Mouse (Mus musculus): ENCODE measurements at regions not wholly inside any gene's neighbourhood (a gene's known extent, or its start where the extent isn't known, plus 50 kb on each side); places are given as distances from the start of the nearest gene placed in this dataset.
"Not testable (repeated sequence)": the region's sequence is repeated elsewhere in the genome, so short reads cannot be mapped to it uniquely, and the experiment has no call there.

- DNase-seq (ENCODE audit: low spot score in 2 of 2): no peak
Observed at GRCm38 (mm10) chr4:55648376-55648775, 116.1 kb upstream of the Klf4 start.

DNA sequence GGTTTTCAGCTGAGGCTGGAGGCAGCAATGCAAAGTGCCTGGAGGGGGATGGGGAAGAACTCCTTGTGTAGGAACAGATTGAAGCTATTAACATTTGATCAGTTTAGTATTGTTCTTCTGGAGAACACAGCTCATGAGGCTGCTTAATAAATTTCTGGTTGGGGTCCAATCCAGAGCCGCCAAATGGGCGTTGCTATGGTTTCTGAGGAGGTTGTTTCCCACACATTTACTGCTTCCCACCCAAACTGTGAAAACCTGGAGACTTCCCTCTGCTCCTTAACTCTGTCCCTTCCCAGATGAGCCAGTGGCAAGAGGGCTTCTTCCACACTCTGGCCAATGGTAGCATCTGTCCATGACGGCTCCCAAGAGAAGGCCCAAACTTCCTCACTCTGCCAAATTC lies 113.2 kb upstream of the Klf4 start:
- DNase-seq (ENCODE audit: low spot score in 2 of 2): no peak

- no peak for DNase-seq (ENCODE audit: low spot score in 2 of 2)
Observed at GRCm38 (mm10) chr4:55644895-55645294, 112.6 kb upstream of the Klf4 start.

- DNase-seq (ENCODE audit: low spot score in 2 of 2): no peak
Observed at GRCm38 (mm10) chr4:55634946-55635511, 102.8 kb upstream of the Klf4 start.

DNA sequence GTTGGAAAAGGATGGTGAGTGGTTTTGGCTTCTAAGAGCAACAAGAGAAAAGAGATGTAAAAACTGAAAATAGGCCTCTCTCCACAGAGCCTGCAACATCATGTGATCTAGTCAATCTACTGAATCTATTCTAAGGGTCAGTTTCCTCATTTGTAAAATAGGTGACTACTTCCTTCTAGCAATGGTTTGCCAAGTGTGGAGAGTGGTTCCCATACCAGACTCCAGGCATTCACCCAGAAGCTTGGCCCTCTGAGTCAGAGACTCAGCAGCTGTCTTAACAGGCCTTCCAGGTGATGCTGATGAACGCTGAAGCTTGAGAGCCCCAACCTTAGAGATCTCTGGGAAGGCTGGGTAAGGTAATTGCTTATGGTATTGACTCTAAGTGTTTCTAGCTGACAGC lies 98.9 kb upstream of the Klf4 start:
- DNase-seq (ENCODE audit: low spot score in 2 of 2): no peak

DNA sequence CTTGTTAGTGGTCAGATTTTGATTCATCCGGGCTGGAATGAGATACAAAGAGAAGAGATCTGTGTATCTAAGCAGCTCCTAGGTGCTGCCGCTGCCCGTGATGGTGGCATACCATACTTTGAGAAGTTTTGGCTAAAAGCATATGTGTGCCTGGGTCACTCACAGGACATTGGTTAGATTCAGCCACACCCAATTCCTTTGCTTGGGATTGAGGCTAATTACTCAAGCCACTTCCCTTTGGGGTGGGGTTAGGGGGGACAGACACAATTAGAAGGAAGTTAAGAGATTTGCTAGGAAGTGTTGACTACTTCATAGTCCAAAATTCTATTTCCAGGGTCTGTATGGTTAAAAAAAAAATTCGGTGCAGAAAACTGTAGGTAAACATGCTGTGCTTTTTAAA lies 97.9 kb upstream of the Klf4 start:
- not testable (repeated sequence) for DNase-seq (ENCODE audit: low spot score in 2 of 2)

DNA sequence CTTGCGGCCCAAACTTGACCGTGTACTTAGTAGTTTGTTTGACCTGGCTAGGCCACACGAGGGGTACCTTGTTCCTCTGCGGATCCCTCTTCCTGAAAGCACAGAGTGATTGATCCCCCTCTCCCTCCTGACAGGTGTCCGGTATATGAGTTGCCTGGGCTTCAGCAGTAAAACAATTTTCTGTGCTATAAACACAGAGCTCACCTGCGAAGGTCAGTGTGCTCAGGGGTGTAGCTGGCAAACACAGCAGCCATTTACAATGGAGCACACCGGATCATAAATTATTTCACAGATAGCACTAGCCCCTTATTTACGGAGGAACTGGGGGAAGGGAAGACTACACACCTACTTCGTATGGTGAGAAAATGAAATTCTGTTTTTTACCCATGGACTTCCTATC lies 92.5 kb upstream of the Klf4 start:
- no peak for DNase-seq (ENCODE audit: low spot score in 2 of 2)

GRCm38 (mm10) chr4:55623151-55623760 lies 91.0 kb upstream of the Klf4 start:
- DNase-seq (ENCODE audit: low spot score in 2 of 2): peak in 1 of 2 experiments; percentile 30

DNA sequence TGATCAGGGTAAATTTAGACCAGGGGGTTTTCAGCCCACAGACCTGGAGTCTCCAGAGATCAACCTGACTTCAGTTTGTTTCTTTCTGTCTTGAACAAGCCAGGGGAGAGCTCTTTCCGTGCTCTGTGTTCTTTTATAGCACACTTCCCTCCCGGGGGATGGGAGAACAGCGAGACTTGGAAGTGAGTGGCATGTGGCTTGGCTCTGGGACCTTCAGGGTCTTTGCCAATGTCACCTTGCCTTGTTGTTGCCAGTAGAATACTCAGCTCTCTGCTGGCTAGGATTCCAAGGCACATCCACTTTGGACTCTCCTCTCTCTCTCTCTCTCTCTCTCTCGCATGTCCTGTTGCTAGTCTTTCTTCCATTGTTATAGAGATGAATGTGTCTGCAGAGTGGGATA lies 90.4 kb upstream of the Klf4 start:
- no peak for DNase-seq (ENCODE audit: low spot score in 2 of 2)

- DNase-seq (ENCODE audit: low spot score in 2 of 2): peak in 1 of 2 experiments; percentile 17
Observed at GRCm38 (mm10) chr4:55619891-55620290, 87.6 kb upstream of the Klf4 start.

DNA sequence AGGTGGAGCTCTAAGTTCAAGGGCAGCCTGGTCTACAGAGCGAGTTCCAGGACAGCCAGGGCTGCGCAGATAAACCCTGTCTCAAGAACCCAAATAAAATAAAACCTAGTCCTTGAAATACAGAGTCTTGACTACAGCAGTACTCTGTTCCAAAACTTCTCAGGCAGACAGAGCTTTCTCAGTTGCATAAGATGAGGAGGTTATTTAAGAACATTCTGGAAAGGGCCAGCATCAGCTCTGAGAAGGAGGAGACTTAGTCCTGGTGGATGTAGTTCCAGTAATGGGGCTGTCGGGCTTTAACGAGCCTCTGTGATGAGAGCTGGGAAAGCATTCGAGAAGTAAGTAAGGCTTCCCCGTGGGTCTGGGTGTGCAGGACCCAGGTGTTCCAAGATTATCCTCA lies 83.5 kb upstream of the Klf4 start:
- DNase-seq (ENCODE audit: low spot score in 2 of 2): no peak

GRCm38 (mm10) chr4:55613523-55613922 lies 81.3 kb upstream of the Klf4 start:
- DNase-seq (ENCODE audit: low spot score in 2 of 2): no peak

DNA sequence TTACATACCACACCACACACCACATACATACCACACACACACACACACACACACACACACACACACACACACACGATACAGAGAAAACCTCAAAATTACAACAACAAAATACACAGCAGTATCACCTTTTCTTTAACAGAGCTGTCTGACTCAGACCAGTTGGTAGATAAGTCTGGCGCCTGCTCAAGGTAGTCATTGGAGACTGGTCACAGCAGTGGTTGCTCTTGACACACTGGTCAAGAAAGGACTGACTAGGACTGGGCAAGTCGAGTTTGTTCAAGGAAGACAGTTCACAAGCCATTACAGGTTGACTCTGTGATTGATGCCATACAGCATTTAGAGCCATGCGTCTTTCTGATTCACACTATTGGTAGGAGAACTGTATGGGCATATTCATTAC lies 78.7 kb upstream of the Klf4 start:
- DNase-seq (ENCODE audit: low spot score in 2 of 2): no peak

GRCm38 (mm10) chr4:55609214-55609613 lies 76.9 kb upstream of the Klf4 start:
- no peak for DNase-seq (ENCODE audit: low spot score in 2 of 2)

DNA sequence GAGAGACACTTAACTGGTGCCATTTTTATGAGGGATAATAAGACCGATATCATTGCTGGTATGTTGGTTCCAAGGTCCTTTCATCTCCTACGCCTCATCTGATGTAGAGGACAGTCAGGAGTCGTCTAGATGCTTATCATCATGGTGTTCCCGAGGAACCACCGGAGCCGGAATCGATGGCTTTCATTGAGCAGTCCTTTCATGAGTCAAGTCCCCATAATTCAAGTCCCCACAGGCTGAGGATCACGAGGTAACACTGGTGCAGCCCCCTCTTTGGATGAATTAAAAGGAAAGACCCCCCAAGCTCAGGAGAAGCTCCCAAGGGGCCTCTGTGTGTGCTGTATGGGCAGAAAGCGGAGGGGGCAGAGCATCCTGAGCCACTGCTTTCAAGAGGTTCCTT lies 73.3 kb upstream of the Klf4 start:
- DNase-seq (ENCODE audit: low spot score in 2 of 2): no peak

DNA sequence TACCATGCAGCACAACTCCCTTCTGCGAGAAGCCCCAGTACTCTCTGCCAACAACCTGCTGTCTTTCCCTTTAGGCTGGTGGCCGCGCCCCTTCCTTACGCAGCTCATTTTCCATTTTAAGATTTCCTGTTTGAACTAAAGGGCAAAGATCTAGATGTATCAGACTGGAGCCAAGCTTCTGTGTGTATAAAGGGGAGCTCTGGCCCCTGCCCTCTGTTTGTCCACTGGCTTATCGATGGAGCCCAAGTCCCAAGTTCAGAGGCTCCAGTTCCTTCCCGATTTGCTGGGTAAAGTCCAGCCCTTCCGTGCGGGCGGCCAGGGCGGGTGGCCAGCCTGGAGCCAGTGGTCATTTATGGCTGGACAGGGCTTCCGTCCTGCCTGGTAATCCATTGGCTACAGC lies 72.6 kb upstream of the Klf4 start:
- DNase-seq (ENCODE audit: low spot score in 2 of 2): peak in 1 of 2 experiments; percentile 48

GRCm38 (mm10) chr4:55603821-55604435 lies 71.7 kb upstream of the Klf4 start:
- DNase-seq (ENCODE audit: low spot score in 2 of 2): no peak

- DNase-seq (ENCODE audit: low spot score in 2 of 2): no peak
Observed at GRCm38 (mm10) chr4:55595203-55595602, 62.9 kb upstream of the Klf4 start.

DNA sequence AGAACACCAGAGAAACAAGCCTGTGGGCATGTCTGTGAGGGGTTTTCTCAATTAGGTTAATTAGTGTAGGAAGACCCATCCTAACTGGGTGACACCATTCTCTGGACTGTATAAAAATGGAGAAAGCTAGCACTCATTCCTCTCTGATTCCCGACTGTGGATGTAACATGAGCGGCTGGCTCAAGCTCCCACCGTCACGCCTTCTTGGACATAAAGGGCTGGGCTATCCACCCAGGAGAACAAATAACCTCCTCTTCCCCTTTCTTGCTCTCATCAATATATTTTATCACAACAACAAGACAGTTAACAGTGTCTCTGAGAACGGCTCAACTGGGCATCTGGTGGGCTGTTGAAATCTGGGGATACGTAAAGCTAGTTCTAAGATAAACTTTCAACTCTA lies 62.4 kb upstream of the Klf4 start:
- DNase-seq (ENCODE audit: low spot score in 2 of 2): no peak

GRCm38 (mm10) chr4:55593132-55593531 lies 60.9 kb upstream of the Klf4 start:
- no peak for DNase-seq (ENCODE audit: low spot score in 2 of 2)

- DNase-seq (ENCODE audit: low spot score in 2 of 2): no peak
Observed at GRCm38 (mm10) chr4:55586212-55586611, 53.9 kb upstream of the Klf4 start.

- no peak for DNase-seq (ENCODE audit: low spot score in 2 of 2)
Observed at GRCm38 (mm10) chr4:55583589-55583988, 51.3 kb upstream of the Klf4 start.

Data from adrenal gland, adult 18-20 months (tissue).